Mouse (Mus musculus): ENCODE results near the gene Espn. TPM values are rescaled to one million over a fixed set of nuclear protein-coding genes. Genes with fewer than 3 reads are reported as not detected.

The Espn gene
- polyA plus RNA-seq, 1 experiment, result 14.4 TPM

DNA sequence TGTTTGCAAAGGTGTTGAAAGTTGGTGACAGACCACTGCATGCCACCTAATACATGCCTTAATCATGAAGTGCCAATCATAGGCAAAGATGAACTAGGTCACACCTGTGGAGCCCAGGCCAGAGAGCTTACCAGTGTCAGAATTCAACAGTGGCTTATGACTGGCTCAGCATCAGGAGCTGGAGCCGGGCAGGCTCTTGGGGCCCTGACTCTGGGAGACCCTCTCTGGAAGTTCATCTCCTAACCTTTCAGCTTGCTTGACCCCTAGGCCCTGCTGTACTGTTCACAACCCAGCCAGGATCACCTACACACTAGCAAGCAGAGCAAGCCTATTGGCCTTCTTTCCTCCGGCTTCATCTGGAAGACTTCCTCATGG lies 15.3 kb downstream of the Espn start:
- Histone ChIP-seq H3K36me3 (replicated peaks; ENCODE audit: low read length) (no peaks in the 10 kb centered on the region), H3K27me3 (replicated peaks) (peaks cover 47% of the 10 kb centered on the region), H3K4me1 (peaks cover 57% of the 10 kb centered on the region), H3K9me3 (no peaks in the 10 kb centered on the region), H3K4me3 (replicated peaks) (no peak overlapping the region)
- no peak for TF ChIP-seq GATA1 (IDR thresholded peaks at IDR 0.05; ENCODE audit: borderline replicate concordance, low read length)
- no peak for TF ChIP-seq FLI1 (IDR thresholded peaks at IDR 0.05; ENCODE audit: low read length)

DNA sequence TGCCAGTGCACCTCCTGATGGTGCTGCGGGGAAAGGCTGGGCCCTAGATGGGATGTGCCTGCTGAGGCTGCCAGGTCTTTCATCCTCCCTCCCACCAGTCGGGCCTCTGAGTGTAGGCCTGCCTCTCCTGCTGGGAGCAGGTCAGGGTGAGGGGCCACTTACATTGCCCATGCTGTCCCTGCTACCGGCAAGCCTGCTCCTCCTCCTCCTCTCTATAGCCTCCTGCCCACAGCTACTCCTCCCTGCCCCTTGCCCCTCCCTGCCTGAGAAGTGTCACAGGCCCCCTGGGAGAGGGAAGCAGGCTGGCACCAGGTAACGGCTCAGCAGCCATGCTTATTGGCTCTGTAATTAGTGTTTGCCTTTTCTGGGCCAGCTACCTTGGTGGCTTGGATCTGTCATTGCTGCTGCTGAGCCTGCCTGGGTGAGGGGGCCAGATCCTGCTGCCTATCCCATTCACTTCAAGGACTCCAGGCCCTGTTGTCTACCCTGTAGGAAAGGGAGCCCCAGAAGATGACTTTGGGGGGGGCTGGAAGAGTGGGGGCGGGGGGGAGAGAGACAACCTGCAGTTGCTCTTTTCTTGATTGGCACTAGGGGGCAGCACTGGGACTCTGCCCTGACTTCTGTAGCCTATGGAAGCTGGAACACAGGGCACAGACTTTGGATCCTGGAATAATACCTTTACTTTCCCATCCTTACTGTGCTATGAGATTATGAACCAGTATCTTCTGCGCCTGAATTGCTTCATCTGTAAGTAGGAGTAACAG lies 15.9 kb downstream of the Espn start:
- no peaks in the 10 kb centered on the region for H3K9me3 ChIP-seq
- H3K4me1 ChIP-seq, result peaks cover 63% of the 10 kb centered on the region
- H3K27me3 ChIP-seq (replicated peaks), result peaks cover 47% of the 10 kb centered on the region
- no peak for TF ChIP-seq GATA1 (IDR thresholded peaks at IDR 0.05; ENCODE audit: borderline replicate concordance, low read length)
- no peak for TF ChIP-seq FLI1 (IDR thresholded peaks at IDR 0.05; ENCODE audit: low read length)
- peak overlapping the region; percentile 10 for H3K4me3 ChIP-seq (replicated peaks)
- H3K36me3 ChIP-seq (replicated peaks; ENCODE audit: low read length), result no peaks in the 10 kb centered on the region

DNA sequence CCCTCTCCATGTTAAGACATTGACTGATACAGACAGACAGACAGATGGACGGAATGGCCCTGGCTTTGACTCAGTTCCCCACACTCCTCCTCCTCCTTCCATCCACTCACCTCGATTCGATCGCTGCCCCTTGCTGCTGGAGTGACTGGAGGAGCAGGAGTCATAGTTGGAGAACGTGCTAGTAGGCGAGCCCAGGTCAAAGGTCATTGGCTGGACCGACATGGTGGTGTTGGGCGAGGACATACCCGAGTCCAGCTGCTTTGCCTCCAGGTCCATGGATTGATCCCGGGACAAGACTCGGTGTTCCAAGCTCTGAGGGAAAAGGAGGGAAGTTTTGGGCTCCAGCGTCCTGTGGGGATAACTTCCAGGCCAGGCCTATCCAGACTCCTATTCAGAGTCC lies 16.8 kb downstream of the Espn start:
- H3K4me3 ChIP-seq (replicated peaks), result no peak overlapping the region
- H3K9me3 ChIP-seq, result no peaks in the 10 kb centered on the region
- H3K4me1 ChIP-seq, result peaks cover 64% of the 10 kb centered on the region
- H3K27me3 ChIP-seq (replicated peaks), result peaks cover 51% of the 10 kb centered on the region
- no peaks in the 10 kb centered on the region for H3K36me3 ChIP-seq (replicated peaks; ENCODE audit: low read length)
- no peak for TF ChIP-seq FLI1 (IDR thresholded peaks at IDR 0.05; ENCODE audit: low read length)
- no peak for TF ChIP-seq GATA1 (IDR thresholded peaks at IDR 0.05; ENCODE audit: borderline replicate concordance, low read length)

DNA sequence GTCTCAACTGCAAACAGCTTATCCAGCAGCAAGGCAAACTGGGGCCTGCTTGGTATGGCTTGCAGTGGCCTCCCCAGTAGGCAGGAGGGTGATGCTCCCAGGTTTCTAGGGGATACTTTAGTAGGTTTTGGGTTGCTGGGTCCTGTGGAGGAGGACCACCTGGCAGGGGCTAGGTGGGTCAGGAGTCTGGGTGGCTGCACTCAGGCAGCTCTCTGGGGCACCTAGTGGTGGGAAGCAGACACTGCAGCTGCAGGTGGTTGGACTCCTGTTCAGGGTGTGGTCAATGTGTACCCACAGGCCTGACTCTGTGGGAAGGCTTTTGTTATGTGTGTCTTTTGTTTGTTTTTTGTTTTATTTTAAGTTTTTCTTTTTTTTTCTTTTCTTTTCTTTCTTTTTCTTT lies 17.7 kb downstream of the Espn start:
- TF ChIP-seq FLI1 (IDR thresholded peaks at IDR 0.05; ENCODE audit: low read length), result no peak
- TF ChIP-seq GATA1 (IDR thresholded peaks at IDR 0.05; ENCODE audit: borderline replicate concordance, low read length), result no peak
- H3K27me3 ChIP-seq (replicated peaks), result peaks cover 59% of the 10 kb centered on the region
- peaks cover 68% of the 10 kb centered on the region for H3K4me1 ChIP-seq
- H3K9me3 ChIP-seq, result no peaks in the 10 kb centered on the region
- H3K36me3 ChIP-seq (replicated peaks; ENCODE audit: low read length), result no peaks in the 10 kb centered on the region
- no peak overlapping the region for H3K4me3 ChIP-seq (replicated peaks)

DNA sequence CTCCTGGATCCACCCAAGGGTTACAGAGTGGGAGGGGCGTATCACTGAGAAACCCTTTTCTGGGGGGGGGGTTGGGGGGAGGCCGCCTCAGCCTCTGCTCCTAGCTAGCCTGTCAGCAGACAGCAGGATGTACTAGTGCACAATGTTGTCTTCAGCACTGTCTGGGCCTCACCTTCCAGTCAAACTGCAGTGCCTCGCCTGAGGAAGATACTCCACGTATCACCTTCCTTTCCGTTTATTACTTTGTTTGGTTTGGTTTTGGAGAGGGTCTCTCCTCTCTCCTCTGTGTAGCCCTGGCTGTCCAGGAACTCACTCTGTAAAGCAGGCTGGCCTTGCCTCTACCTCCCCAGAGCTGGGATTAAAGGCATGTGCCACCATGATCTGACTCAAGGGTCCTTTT lies 19.0 kb downstream of the Espn start:
- H3K27me3 ChIP-seq (replicated peaks), result peaks cover 72% of the 10 kb centered on the region

DNA sequence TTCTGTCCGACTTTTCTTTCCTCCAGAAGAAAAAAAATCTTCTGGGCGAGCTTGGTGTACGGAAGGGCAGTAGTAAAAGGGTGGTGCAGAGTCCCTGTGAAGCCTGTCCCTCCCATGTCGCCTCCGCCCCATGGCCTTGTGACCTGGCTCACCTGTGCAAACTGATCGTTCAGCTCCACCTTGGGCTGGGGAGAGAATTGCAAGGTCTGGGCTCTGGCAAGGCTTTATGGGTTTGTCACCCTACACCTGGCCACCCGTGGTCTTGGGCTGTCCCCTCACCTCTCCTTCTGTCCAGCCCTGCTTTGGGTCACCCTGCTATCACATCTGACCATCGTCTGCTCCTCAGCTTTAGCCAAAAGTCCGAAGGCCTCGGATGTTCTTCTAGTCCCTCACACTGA lies 19.4 kb downstream of the Espn start:
- peaks cover 11% of the 10 kb centered on the region for H3K9me3 ChIP-seq
- H3K36me3 ChIP-seq (replicated peaks; ENCODE audit: low read length), result peaks cover 7% of the 10 kb centered on the region
- peaks cover 62% of the 10 kb centered on the region for H3K4me1 ChIP-seq
- no peak overlapping the region for H3K4me3 ChIP-seq (replicated peaks)
- TF ChIP-seq FLI1 (IDR thresholded peaks at IDR 0.05; ENCODE audit: low read length) (no peak), GATA1 (IDR thresholded peaks at IDR 0.05; ENCODE audit: borderline replicate concordance, low read length) (no peak)
- H3K27me3 ChIP-seq (replicated peaks), result peaks cover 77% of the 10 kb centered on the region

More for the DNA sequence above, 19.0 kb downstream of the Espn start:
- TF ChIP-seq FLI1 (IDR thresholded peaks at IDR 0.05; ENCODE audit: low read length) (no peak), GATA1 (IDR thresholded peaks at IDR 0.05; ENCODE audit: borderline replicate concordance, low read length) (no peak)
- H3K36me3 ChIP-seq (replicated peaks; ENCODE audit: low read length), result peaks cover 2% of the 10 kb centered on the region
- H3K9me3 ChIP-seq, result peaks cover 7% of the 10 kb centered on the region
- H3K4me3 ChIP-seq (replicated peaks), result no peak overlapping the region
- H3K4me1 ChIP-seq, result peaks cover 65% of the 10 kb centered on the region

DNA sequence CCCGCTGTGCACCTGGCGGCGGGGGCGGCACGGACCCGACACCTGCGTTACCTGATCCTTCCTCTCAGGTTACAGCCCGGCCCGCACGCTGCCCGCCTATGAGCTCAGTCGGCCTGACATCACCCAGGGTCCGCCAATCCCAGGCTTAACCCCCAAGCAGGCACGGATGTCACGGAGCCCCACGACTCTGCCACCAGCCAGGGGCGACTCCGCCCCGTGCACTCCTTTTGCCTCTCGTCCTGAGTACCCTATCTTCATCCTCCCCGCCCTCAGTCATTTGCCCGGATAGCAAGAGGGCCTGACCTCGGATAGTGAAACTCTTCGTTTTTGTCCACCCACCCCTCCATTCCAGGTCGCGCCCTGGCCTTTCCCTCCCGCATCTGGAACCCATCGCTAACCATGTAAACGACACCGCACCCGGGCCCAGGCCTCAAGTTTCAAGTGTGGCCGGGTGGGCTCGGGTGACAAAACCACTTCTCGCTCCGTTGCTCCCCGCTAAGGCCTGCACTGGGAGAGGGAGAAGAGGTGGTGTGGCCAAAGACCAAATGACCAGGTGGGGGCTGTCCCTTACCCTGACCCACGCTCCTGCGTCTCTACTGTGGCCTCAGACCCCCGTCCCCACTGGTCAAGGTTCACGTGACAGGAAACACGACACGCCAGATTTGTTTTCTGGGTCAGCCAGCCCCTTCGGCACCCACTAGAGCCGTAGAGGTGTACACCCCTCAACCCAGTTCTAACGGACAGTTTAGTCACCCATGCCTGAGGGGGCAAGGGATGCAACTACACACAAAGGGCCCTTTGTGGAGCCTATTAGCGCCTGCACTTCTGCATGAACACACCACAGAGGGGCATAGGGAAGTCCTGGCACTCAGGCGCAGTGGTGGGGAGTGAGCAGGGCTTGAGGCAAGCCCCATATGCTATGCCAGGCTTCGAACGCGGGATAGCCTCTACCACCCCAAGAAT lies 20.1 kb downstream of the Espn start:
- Histone ChIP-seq H3K4me1 (peaks cover 62% of the 10 kb centered on the region), H3K27me3 (replicated peaks) (peaks cover 84% of the 10 kb centered on the region), H3K4me3 (replicated peaks) (peak overlapping the region; percentile 92), H3K9me3 (peaks cover 16% of the 10 kb centered on the region), H3K36me3 (replicated peaks; ENCODE audit: low read length) (peaks cover 12% of the 10 kb centered on the region)
- TF ChIP-seq GATA1 (IDR thresholded peaks at IDR 0.05; ENCODE audit: borderline replicate concordance, low read length), result no peak
- TF ChIP-seq FLI1 (IDR thresholded peaks at IDR 0.05; ENCODE audit: low read length), result no peak

DNA sequence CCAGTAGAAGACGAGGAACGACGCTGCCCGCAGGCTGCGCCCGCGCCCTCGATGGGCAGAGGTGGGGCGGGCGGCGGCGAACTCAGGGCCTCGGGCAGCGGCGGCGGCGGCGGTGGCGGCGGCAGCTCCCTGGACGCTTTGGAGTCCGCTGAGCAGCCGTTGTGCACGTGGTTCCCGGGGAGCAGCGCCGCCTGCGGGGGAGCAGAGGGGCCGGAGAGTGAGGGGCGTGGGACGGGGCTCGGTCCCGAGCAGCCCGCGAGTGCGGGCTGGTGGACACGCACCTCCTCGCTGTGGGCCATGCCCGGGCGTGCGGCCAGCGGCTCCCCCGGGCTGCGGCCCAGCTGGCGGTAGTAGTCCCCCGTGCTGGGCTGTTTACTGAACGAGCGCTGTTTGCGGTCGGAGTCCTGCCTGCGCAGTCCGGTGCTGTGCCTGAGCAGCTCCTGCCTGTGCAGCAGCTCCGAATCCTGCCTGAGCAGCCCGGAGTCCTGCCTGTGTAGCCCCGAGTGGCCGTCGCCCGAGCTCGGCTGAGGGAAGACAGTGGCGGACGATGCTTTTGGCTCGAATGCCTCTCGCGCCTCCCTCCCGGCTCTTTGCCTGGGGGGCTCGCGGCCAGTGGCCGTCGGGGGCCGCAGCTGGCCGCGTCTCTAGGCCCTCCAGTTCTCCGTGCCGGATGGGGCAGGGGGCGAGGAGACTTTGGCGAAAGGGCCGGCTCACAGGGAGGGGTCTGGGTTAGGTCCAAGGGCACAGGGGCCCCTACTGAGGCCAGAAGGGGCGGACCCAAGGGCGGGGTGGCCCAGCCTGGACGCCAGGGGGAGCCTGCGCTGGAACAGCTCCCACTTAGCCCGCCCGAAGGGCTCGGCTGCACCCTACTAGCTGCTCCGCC lies 21.2 kb downstream of the Espn start:
- Histone ChIP-seq H3K4me1 (peaks cover 61% of the 10 kb centered on the region), H3K27me3 (replicated peaks) (peaks cover 91% of the 10 kb centered on the region), H3K4me3 (replicated peaks) (peak overlapping the region; percentile 92), H3K9me3 (peaks cover 26% of the 10 kb centered on the region), H3K36me3 (replicated peaks; ENCODE audit: low read length) (peaks cover 22% of the 10 kb centered on the region)
- TF ChIP-seq FLI1 (IDR thresholded peaks at IDR 0.05; ENCODE audit: low read length), result no peak
- no peak for TF ChIP-seq GATA1 (IDR thresholded peaks at IDR 0.05; ENCODE audit: borderline replicate concordance, low read length)

DNA sequence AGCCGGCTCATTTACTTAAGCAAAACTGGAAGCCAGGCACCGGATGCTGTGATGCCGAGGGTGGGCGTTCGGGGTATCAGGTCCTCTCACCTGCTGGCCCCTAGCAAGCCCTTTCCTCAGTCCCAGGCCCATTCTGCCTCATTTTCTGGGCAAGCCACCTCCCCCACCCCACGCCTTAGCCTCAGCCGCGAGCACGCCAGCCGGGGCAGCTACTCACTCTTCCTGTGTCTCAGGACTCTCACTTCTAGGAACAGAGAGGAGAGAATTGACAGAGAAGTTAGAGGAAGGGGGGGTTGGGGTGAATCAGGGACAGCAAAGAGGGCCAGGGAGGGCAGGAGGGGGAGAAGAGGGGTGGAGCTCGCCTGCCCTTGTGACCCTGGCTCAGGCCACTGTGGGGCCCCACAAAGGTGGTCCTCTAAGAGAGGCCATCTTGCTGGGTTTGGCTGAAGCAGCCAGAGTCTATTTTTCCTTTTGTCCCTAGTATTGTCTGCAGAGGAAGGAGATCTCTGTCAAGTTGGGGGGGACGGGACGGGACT lies 22.7 kb downstream of the Espn start:
- H3K9me3 ChIP-seq, result peaks cover 36% of the 10 kb centered on the region
- H3K4me1 ChIP-seq, result peaks cover 66% of the 10 kb centered on the region
- peaks cover 25% of the 10 kb centered on the region for H3K36me3 ChIP-seq (replicated peaks; ENCODE audit: low read length)
- TF ChIP-seq GATA1 (IDR thresholded peaks at IDR 0.05; ENCODE audit: borderline replicate concordance, low read length) (no peak), FLI1 (IDR thresholded peaks at IDR 0.05; ENCODE audit: low read length) (no peak)
- peak overlapping the region; percentile 80 for H3K4me3 ChIP-seq (replicated peaks)
- H3K27me3 ChIP-seq (replicated peaks), result peaks cover 99% of the 10 kb centered on the region

All from megakaryocyte, embryonic 14.5 days (primary cell).